Mouse (Mus musculus) embryonic facial prominence, embryonic 11.5 days (tissue): ENCODE measurements around the gene Stpg4. TPM values are rescaled to one million over a fixed set of nuclear protein-coding genes. Genes with fewer than 3 reads are reported as not detected.

Source experiments
- ATAC-seq: fragments of 200-750 bp; cut with Nextera tagmentation; replicated peaks from 2 replicates; pipeline ENCODE4 v1.8.0; 2017; ENCODE audit warnings: low read depth; ENCODE audit not compliant: insufficient number of reproducible peaks, low FRiP score, low TSS enrichment
- DNase-seq: peaks from one replicate; pipeline ENCODE4 v3.0.0-alpha.2; 2015; ENCODE audit warnings: low spot score
- H3K27ac ChIP-seq: fragments of 300-500 bp; sonication (generic); replicated peaks from 2 replicates; pipeline ENCODE4 v1.5.1; 2014; ENCODE audit warnings: mild to moderate bottlenecking, low read depth, low read length, control low read depth
- H3K27me3 ChIP-seq: fragments of 300-500 bp; sonication (generic); 2 replicates; pipeline ENCODE4 v1.6.1; 2014; ENCODE audit warnings: mild to moderate bottlenecking, low read length, moderate library complexity, mixed read lengths; ENCODE audit not compliant: control insufficient read depth, insufficient read depth
- H3K36me3 ChIP-seq: fragments of 300-500 bp; sonication (generic); replicated peaks from 2 replicates; pipeline ENCODE4 v1.6.1; 2014; ENCODE audit warnings: low read depth, mild to moderate bottlenecking, low read length, moderate library complexity, mixed read lengths; ENCODE audit not compliant: control insufficient read depth, insufficient read depth
- H3K4me1 ChIP-seq: fragments of 300-500 bp; sonication (generic); 2 replicates; pipeline ENCODE4 v1.6.1; 2014; ENCODE audit warnings: low read length, mixed read lengths; ENCODE audit not compliant: control insufficient read depth, insufficient read depth
- H3K4me2 ChIP-seq: fragments of 300-500 bp; sonication (generic); 2 replicates; pipeline ENCODE4 v1.6.1; 2014; ENCODE audit warnings: low read depth, mild to moderate bottlenecking, control low read depth, low read length, moderate library complexity
- H3K4me3 ChIP-seq: fragments of 300-500 bp; sonication (generic); 2 replicates; pipeline ENCODE4 v1.5.1; 2014; ENCODE audit warnings: low read depth, low read length, control low read depth
- H3K9ac ChIP-seq: fragments of 300-500 bp; sonication (generic); replicated peaks from 2 replicates; pipeline ENCODE4 v1.6.1; 2014; ENCODE audit warnings: mild to moderate bottlenecking, control low read depth, low read length
- H3K9me3 ChIP-seq: fragments of 300-500 bp; sonication (generic); replicated peaks from 2 replicates; pipeline ENCODE4 v1.6.1; 2016; ENCODE audit warnings: mild to moderate bottlenecking, low read length, inconsistent platforms, mixed read lengths; ENCODE audit not compliant: control insufficient read depth
- WGBS: fragments of 180-500 bp; shearing (Covaris S2); extraction: QIAGEN DNeasy Blood & Tissue Kit; methylation state at CpG from one replicate; pipeline ENCODE4 v1.1.7; 2014; 5-methylcytosine and 5-hydroxymethylcytosine counted together
- polyA plus RNA-seq: library from polyadenylated mRNA; unstranded; fragments of >200 nt; fragmentation: Nextera tagmentation; extraction: Ambion mirVana; gene quantifications from 2 replicates; pipeline ENCODE4 v1.2.1, GENCODE M21; 2014

Stpg4 gene
- polyA plus RNA-seq = not detected in 2 replicates

DNA sequence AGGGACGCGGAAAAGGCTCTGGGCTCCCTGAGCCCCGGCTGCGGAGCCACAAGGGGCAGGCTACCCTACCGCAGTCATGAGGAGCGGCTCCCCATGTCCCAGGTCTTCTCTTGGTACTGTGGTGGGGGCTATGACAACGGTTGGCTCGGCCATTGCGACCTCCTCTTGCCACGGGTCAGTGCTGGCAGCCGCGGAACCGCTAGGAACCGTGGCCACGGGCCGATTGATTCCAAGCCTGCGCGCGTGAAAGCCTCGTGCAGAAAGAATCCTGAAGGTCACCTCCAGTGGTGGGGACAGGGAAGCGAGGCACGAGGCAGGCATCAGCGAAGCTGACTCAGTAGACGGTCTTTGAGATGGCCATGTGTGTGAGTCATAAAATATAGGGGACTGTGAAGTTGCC, at the start of gene Stpg4:
TSS of gene Stpg4 (minus strand) at position 231 of the 400 bp plus-strand sequence.
- Histone ChIP-seq H3K36me3 (peaks cover 4% of the 10 kb centered on the region), H3K9ac (no peak within 1 kb of the TSS; the same call in 1 of the 2 replicates), H3K4me2 (peak within 1 kb of the TSS; percentile 13; the same call in 1 of the 2 replicates), H3K9me3 (no peaks in the 10 kb centered on the region), H3K27ac (0 out of 2 replicates have a peak within 1 kb of the TSS, but pooled peaks have one; percentile 8), H3K4me3 (no peak within 1 kb of the TSS), H3K4me1 (no peaks in the 10 kb centered on the region), H3K27me3 (no peaks in the 10 kb centered on the region)
- DNase-seq (peak; percentile 24), ATAC-seq (no peak)
- 54% methylated on average over 24 of the region's 24 CpGs for WGBS

DNA sequence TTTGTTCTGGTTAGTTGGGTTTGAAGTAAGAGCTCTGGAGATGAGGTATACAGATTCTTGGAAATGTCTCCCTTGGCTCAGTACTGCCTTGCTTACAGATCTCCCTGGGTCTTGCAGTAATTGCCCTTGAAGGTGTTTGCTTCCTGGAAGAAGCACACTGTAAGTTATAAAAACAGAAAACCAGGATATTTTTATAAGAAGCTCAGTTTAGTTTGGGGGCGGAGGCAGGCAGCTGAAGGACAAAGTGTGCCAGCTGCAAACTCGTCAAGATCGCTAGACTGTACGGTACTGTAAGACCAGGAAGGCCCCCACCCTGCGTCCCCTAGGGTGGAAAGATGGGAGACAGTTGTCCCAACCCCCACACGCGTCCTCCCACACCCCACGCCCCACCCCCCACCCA, 47.8 kb upstream of the Stpg4 start:
- Histone ChIP-seq H3K4me2 (no peak overlapping the region), H3K4me3 (no peak overlapping the region), H3K36me3 (no peaks in the 10 kb centered on the region), H3K9ac (no peak overlapping the region), H3K4me1 (peaks cover 7% of the 10 kb centered on the region), H3K9me3 (no peaks in the 10 kb centered on the region), H3K27me3 (peaks cover 2% of the 10 kb centered on the region; the same call in 1 of the 2 replicates), H3K27ac (no peak overlapping the region)
- no peak for DNase-seq
- ATAC-seq = no peak
- WGBS = 59% methylated on average over 7 of the region's 8 CpGs

DNA sequence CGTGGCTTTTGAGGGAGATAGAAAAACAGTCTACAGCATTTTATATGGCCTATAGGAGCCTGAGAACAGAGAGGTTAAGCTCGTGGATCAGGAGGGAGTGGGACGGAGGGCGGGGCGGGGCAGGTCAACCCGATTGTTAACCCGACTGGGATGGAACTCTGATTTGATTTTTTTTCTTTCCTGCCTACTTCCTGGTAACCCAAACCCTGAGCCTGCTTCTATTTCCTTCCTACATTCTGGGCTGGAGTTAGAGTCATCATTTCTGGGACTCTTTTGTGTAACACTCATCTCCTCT, 46.9 kb upstream of the Stpg4 start:
- ATAC-seq (0 out of 2 replicates have a peak, but pooled peaks have one; percentile 4), DNase-seq (no peak)
- Histone ChIP-seq H3K9me3 (no peaks in the 10 kb centered on the region), H3K9ac (peak overlapping the region; percentile 44), H3K4me1 (peaks cover 7% of the 10 kb centered on the region), H3K4me3 (peak overlapping the region; percentile 31), H3K4me2 (peak overlapping the region; percentile 78), H3K27me3 (peaks cover 2% of the 10 kb centered on the region; the same call in 1 of the 2 replicates), H3K36me3 (no peaks in the 10 kb centered on the region), H3K27ac (no peak overlapping the region)
- under 1% methylated on average over 7 of the region's 7 CpGs for WGBS

DNA sequence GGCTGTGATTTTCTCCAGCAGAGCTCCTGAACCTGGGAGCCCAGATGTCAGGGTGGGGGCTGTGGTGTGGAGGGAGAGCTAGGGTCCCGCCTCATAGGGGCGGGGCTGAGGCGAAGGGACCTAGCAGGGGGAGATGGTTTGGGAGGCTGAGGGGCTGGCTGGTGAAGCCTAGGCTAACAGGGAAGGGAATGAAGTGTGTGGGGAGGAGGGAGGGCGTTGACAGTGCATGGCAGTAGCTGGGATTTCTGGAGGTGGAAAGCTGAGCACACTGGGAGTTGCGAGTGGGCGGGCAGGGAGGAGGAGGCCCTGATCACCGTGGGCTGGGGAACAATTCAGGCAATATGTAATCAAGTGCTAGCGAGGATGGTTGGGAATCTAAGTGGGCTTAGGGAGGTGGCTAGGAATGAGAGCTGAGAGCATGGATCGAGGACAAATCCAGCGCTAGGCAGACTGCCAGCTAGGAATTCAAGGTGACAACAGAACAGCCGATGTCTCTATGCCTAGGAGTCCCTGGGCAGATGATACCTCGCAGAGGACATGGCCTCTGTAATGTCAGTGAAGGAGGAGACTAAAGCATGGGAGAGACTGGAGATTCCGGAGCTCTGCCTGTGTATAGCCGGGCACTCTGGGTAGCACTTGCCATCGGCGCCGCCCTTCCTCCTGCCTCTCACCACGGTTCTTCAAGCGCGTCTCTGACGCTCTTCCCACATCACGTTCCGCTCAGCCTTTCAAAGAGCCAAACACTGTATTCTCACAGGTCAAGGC, 46.4 kb upstream of the Stpg4 start:
- H3K9ac ChIP-seq = peak overlapping the region; percentile 44
- no peak overlapping the region for H3K27ac ChIP-seq
- no peaks in the 10 kb centered on the region for H3K36me3 ChIP-seq
- under 1% methylated on average over 23 of the region's 23 CpGs for WGBS
- peaks cover 7% of the 10 kb centered on the region for H3K4me1 ChIP-seq
- peak overlapping the region; percentile 78 for H3K4me2 ChIP-seq
- peak; percentile 55 for DNase-seq
- peak overlapping the region; percentile 31 for H3K4me3 ChIP-seq
- no peaks in the 10 kb centered on the region for H3K9me3 ChIP-seq
- H3K27me3 ChIP-seq = peaks cover 2% of the 10 kb centered on the region; the same call in 1 of the 2 replicates
- peak; percentile 79 for ATAC-seq

DNA sequence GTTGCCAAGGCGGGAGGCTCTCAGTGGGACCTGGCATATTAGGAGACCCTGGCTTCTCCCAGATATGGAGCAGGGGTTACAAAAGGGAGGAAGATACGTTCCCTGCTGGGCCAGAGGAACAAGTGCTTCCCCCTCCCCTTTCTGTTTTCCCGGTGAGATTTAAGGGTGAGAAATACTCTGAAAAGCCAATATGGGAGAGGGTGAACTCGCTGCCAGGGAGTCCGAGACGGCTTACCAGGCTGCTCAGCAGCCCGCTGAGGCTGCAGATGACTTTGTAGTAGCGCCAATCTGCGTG, 45.8 kb upstream of the Stpg4 start:
- DNase-seq = no peak
- peak overlapping the region; percentile 44; the same call in 1 of the 2 replicates for H3K9ac ChIP-seq
- peaks cover 2% of the 10 kb centered on the region; the same call in 1 of the 2 replicates for H3K27me3 ChIP-seq
- H3K4me1 ChIP-seq = peaks cover 7% of the 10 kb centered on the region
- H3K36me3 ChIP-seq = no peaks in the 10 kb centered on the region
- no peak overlapping the region for H3K27ac ChIP-seq
- H3K4me3 ChIP-seq = peak overlapping the region; percentile 31
- no peaks in the 10 kb centered on the region for H3K9me3 ChIP-seq
- WGBS = 9% methylated on average over 9 of the region's 9 CpGs
- ATAC-seq = no peak
- H3K4me2 ChIP-seq = peak overlapping the region; percentile 78

DNA sequence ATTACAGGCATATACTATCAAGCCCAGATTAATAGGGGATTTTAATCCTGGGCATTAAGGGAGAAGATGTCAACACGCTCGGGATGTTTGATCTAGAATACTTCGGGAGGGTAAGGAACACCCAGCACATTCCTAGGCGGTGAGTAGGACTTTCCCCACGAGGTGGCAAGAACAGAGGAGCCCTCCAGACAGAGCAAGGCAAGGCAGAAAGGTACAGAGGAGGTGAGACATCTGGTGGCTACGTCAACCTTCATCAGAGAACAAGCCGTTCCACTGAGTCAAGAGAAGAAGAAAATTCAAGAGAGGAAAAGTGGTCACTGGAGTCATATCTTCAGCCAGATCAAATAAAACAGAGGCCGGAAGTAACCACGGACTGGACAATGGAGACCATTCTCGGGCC, 45.3 kb upstream of the Stpg4 start:
- Histone ChIP-seq H3K4me3 (no peak overlapping the region), H3K9me3 (no peaks in the 10 kb centered on the region), H3K27me3 (peaks cover 2% of the 10 kb centered on the region; the same call in 1 of the 2 replicates), H3K36me3 (no peaks in the 10 kb centered on the region), H3K27ac (no peak overlapping the region), H3K4me1 (peaks cover 7% of the 10 kb centered on the region), H3K4me2 (no peak overlapping the region), H3K9ac (no peak overlapping the region)
- WGBS = 62% methylated on average over 10 of the region's 10 CpGs
- ATAC-seq (no peak), DNase-seq (no peak)

DNA sequence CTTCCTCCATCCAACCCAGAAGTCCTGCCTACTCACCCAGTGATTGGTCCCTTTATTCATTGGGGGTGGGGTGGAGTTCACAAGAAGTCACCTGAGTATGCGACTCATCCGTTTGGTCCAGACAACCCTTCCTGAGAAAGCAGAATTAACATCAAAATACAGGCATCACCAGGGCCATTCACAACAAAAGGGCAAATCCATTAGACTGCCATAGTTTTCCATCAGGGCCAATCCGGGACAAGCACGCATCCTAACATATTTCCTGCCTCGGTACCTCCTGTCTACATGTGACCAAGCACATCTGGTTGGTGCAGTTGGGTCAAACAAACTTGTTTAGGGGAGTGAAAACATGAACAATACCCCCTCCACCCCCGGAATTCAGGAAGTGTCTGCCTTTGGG, 44.1 kb upstream of the Stpg4 start:
- Histone ChIP-seq H3K36me3 (no peaks in the 10 kb centered on the region), H3K4me3 (no peak overlapping the region), H3K27me3 (peaks cover 2% of the 10 kb centered on the region; the same call in 1 of the 2 replicates), H3K4me2 (no peak overlapping the region), H3K9me3 (no peaks in the 10 kb centered on the region), H3K27ac (no peak overlapping the region), H3K4me1 (peaks cover 7% of the 10 kb centered on the region), H3K9ac (no peak overlapping the region)
- WGBS = 55% methylated on average over 6 of the region's 6 CpGs
- no peak for DNase-seq
- ATAC-seq = no peak

DNA sequence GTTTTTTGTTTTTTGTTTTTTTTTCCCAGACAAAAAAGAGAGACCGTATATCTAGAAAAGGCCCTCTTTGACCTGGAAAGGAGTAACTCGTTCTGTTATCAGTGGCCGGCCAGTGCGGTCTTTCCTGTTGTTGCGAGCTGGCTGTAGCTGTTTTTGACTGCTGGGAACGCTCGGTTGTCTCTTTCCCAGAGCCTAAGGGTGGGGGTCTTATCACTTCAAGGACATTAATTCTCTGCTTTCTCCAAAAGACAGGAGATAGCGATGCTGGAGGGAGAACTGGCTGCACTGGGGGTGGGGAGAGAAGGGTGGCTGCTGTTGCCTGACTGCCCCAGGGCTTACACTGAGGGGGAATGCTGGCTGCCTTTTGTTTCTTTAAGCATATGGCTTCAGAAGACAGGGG, 43.3 kb upstream of the Stpg4 start:
- H3K27me3 ChIP-seq = peaks cover 2% of the 10 kb centered on the region; the same call in 1 of the 2 replicates
- WGBS = 60% methylated on average over 8 of the region's 8 CpGs

More for the DNA sequence above, 43.3 kb upstream of the Stpg4 start:
- Histone ChIP-seq H3K4me1 (peaks cover 7% of the 10 kb centered on the region), H3K4me3 (no peak overlapping the region), H3K9me3 (no peaks in the 10 kb centered on the region), H3K27ac (no peak overlapping the region), H3K4me2 (no peak overlapping the region), H3K36me3 (no peaks in the 10 kb centered on the region), H3K9ac (no peak overlapping the region)
- DNase-seq (no peak), ATAC-seq (no peak)
